Mouse (Mus musculus) testis, postnatal 14 days (tissue): ENCODE measurements around the gene Arhgap8.

ENCODE experiments used
- DNase-seq: peaks from one replicate; pipeline ENCODE4 v3.0.0; 2021; ENCODE audit warnings: low spot score

Gene Arhgap8

GRCm38 (mm10) chr15:84803685-84804084 is 83.8 kb downstream of the Arhgap8 start:
- peak; percentile 22 for DNase-seq

DNA sequence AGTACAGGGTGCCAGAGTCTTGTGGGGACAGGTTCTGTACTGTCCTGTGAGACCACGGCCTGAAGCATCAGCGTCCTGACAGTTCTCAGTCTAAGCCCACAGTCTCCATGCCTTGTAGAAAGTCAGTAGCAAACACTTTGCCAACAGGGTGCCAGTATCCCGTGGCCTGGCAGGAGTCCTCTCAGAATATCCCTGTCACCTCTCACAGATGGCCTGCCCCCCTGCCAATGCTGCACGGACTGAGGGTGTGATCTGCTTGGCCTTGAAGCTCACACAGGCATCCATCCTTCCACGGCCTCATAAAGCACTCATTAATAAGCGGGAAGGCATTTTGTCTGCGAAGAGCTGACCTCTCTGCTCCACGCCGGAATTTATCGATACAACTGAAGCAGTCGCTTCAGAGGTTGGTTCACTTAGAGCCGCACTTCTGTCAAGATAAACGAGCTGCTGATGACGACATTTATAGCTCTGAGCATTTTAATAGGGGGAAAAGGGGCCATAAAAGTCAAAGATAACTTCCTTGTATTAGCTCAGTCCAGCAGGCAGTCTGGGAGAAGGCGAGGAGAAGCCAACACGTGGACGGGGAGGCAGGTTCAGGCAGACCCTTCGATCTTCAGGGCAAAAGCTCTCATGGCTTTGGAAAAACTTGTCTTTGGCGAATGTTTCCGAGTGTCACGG is 89.6 kb downstream of the Arhgap8 start:
- no peak for DNase-seq

DNA sequence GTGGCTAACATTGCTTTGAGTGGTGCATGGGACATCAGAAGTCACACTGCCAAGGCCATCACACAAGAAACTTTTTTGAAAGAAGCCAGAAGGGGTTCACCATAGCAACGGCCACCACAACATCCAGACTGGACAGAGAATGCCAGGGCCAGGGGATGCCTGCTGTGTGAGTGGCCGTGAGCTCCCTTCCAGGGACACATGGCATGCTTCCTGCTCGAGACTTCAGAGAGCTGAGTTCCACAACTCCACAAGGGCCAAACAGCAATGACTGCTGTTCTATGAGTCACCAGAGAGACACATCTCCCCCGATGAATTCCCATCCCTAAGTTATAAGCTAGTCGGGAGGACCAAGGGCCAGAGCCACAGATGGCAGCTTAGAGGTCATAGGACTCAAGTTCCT is 91.3 kb downstream of the Arhgap8 start:
- no peak for DNase-seq

DNA sequence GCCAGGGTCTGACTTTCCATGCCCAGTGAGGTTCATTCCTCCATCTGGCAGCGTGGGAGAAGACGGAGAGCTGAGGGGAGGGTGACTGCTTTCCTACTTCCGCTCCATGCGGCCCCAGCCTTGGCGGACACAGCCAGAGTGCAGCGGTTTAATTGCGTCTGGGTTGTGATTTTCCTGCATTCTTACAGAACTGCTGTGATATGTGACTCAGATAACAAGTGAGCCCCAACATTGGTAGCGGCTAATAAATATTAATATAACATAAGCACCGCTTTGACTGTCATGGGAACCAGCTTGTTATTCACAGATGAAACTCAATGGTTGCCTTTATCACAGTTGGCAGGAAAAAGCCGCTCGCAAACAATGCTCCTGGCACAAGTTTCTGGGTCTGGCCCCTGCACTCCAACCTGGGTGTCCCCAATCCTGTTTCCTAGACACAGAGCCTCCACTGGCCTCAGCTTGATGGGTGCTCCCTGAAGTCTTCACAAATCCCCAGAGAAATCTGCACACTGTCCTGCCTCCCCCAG is 93.0 kb downstream of the Arhgap8 start:
- no peak for DNase-seq

DNA sequence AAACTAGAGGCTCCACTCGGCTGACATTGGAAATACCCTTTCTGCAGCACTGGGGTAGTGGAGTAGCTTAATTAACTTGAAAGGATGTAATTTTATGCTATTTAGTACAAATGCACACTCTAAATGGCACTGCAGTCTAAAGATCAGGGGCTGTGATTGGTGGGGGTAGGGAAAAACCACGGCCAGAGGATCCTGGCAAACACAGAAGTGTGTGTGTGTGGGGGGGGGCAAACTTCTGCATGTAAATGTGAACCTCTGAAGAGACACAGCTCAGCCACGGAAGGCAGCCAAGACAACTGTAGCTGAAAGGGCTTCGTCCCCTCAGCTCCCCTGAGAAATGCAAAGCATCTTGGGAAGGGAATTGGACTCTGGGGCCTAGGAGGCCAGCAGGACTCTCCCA is 95.3 kb downstream of the Arhgap8 start:
- no peak for DNase-seq

GRCm38 (mm10) chr15:84817589-84817988 is 97.7 kb downstream of the Arhgap8 start:
- DNase-seq, result no peak

DNA sequence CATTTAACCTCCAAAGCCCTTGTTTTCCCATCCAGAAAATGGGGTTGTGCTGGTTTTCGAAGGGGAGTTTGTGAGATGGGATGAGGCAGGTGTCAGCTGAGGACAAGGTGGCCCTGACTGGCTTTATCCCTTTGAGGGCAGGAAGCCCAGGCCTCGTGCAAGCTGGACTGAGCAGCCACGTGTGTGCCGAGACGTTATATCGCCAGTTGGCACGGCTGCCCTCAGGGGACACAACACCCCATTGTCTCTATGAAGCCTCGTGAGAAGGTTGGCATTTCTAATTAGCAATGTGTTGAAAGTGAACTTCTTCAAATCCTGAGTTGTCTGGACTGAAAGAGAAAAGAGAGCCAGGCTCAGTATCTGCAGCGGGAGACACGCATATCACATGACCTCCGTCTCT is 98.4 kb downstream of the Arhgap8 start:
- DNase-seq, result no peak

DNA sequence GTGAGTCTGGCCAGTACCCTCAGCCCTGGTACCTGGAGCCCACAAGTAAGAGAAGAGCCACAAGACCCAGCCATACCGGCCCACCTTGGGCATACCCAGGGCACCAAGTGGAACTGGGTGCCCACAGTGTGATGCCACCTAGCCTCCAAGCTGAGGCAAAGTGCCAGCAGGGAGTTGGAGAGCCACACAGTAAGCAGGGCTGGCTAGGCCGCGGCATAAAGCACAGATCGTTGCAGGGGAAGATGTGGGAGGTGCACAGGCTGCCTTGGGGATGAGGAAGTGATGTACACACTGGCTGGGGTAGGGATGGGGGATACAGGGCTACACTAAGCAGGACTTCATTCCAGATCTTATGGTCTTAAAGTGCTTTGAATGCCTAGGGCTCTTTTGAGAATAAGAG is 101.0 kb downstream of the Arhgap8 start:
- DNase-seq, result no peak
